In genomic region chr4:134362586-134362985, GRCm38 (mm10) we compare ENCODE assay signal across 10 mouse cellular contexts. TPM values are rescaled to one million over a fixed set of nuclear protein-coding genes. Genes with fewer than 3 reads are reported as not detected.
DNase-seq lines count a peak whose midpoint lies in the region; ATAC-seq and TF ChIP-seq lines count a peak whose summit lies in the region.
"Had no signal": no experiment of that assay in that cellular context is flagged by ENCODE, and none has a peak within 500 bp of the region (broad histone marks: within the 10 kb centered on the region; RNA-seq: fewer than 3 reads in every experiment).

No protein-coding gene starts in this region.

- intact Hi-C loops in heart, adult 2 months (cut with DNase I), result no loop called here
- intact Hi-C loops in heart, postnatal 25 days (cut with DNase I), result no loop called here

- no peak overlapping the region for H3K9ac ChIP-seq in heart, adult 2 months (ENCODE audit: low read depth, low read length)

- no peak for TF ChIP-seq EP300 in heart, adult 2 months (IDR thresholded peaks at IDR 0.05; ENCODE audit: insufficient read depth, low read depth, low read length)

- no peaks in the 10 kb centered on the region for H3K27me3 ChIP-seq in heart, adult 2 months (ENCODE audit: control insufficient read depth, insufficient read depth, low read length)
- H3K27me3 ChIP-seq: Patski had no signal

- H3K79me2 ChIP-seq in heart, adult 2 months (replicated peaks; ENCODE audit: control insufficient read depth, insufficient read depth, low read length), result no peaks in the 10 kb centered on the region

- TF ChIP-seq POLR2A in heart, adult 2 months (IDR thresholded peaks at IDR 0.05; ENCODE audit: insufficient read depth, low read depth, low read length), result no peak

- DNase-seq in heart, adult 2 months, result peak; percentile 48 to 71
- no peak for DNase-seq in heart, postnatal 25 days (ENCODE audit: low spot score)
- DNase-seq in embryo, embryonic 10.5 days (ENCODE audit: low spot score), result peak; percentile 67
- DNase-seq in kidney, adult 8-10 months, result peak; percentile 56 to 58
- no peak for DNase-seq in cerebellum, adult 11 months
- no peak for DNase-seq in MN1 (ENCODE audit: low spot score)
- no peak for DNase-seq in cerebellum, adult 8-10 months

- peak overlapping the region; percentile 23; the same call in 1 of the 2 replicates for H3K4me3 ChIP-seq in heart, adult 2 months

- no peak for TF ChIP-seq CTCF in heart, adult 2 months (IDR thresholded peaks at IDR 0.05)

- WGBS in heart, adult 2 months, result 22% methylated on average over 9 of the region's 9 CpGs

- peaks cover 1% of the 10 kb centered on the region; the same call in 1 of the 2 replicates for H3K4me1 ChIP-seq in heart, adult 2 months (ENCODE audit: control insufficient read depth, insufficient read depth, low read length)

- H3K27ac ChIP-seq in heart, adult 2 months, result no peak overlapping the region

- ATAC-seq in monocyte, adult 5-6 weeks (replicated peaks; ENCODE audit: insufficient number of reproducible peaks, low FRiP score, low TSS enrichment, poor library complexity, severe bottlenecking), result peak; percentile 76
- ATAC-seq: Patski had no signal

- H3K36me3 ChIP-seq in heart, adult 2 months (ENCODE audit: control insufficient read depth, insufficient read depth, low read length), result no peaks in the 10 kb centered on the region

RNA-seq across cellular contexts. Expression of gene Slc30a2, which starts 19.6 kb away (rescaled TPM):
- total RNA-seq in heart, adult 2 months (2021), result under 1 TPM; 0.45 to 0.65 TPM
- 0.12 and 0.35 TPM in 2 replicates for polyA plus RNA-seq in heart, adult 2 months (2012; rRNA removed)
- total RNA-seq in heart, postnatal 25 days (2021), result under 1 TPM; 0.31 to 0.36 TPM
- total RNA-seq in monocyte, adult 5-6 weeks (2017), result not detected in 3 replicates
- polyA plus RNA-seq: liver, adult 2 months; Patski had no signal

RNA-seq across cellular contexts. Expression of gene Extl1, which starts 21.1 kb away (rescaled TPM):
- total RNA-seq in heart, adult 2 months (2021), result 10 to 100 TPM; 18.0 to 19.6 TPM
- 23.7 and 24.4 TPM in 2 replicates for polyA plus RNA-seq in heart, adult 2 months (2012; rRNA removed)
- 10 to 100 TPM; 18.0 to 19.4 TPM for total RNA-seq in heart, postnatal 25 days (2021)
- 0.29 TPM in 1 of 3 replicates, not detected in the others for total RNA-seq in monocyte, adult 5-6 weeks (2017)

RNA-seq across cellular contexts. Expression of gene Pafah2, which starts 33.5 kb away (rescaled TPM):
- total RNA-seq in heart, adult 2 months (2021), result 10 to 100 TPM in 1 of 2 experiments, 1 to 10 TPM in 1; 6.4 to 11.0 TPM
- polyA plus RNA-seq in heart, adult 2 months (2012; rRNA removed), result 11.7 and 17.8 TPM in 2 replicates
- total RNA-seq in heart, postnatal 25 days (2021), result 1 to 10 TPM; 7.6 to 9.2 TPM
- 0.64 to 3.8 TPM (median 1.5 TPM) in 3 replicates for total RNA-seq in monocyte, adult 5-6 weeks (2017)

RNA-seq across cellular contexts. Expression of gene Trim63, which starts 47.7 kb away (rescaled TPM):
- total RNA-seq in heart, adult 2 months (2021), result 100 to 1,000 TPM; 209 to 210 TPM
- polyA plus RNA-seq in heart, adult 2 months (2012; rRNA removed), result 142 and 215 TPM in 2 replicates
- total RNA-seq in heart, postnatal 25 days (2021), result 100 to 1,000 TPM; 215 to 229 TPM
- not detected in 3 replicates for total RNA-seq in monocyte, adult 5-6 weeks (2017)
- polyA plus RNA-seq: liver, adult 2 months had no signal

Comparison
In these comparisons a context has a peak if more than half of its experiments do, and no peak if none do; other contexts are left out.
1. DNase-seq: peak in heart, adult 2 months (2 of 2), embryo, embryonic 10.5 days (single experiment) and kidney, adult 8-10 months (2 of 2); none in heart, postnatal 25 days (single experiment), cerebellum, adult 11 months (single experiment), MN1 (single experiment) and cerebellum, adult 8-10 months (single experiment).
2. RNA of gene Extl1, which starts 21.1 kb away (total RNA-seq): 18.0 to 19.6 TPM in heart, adult 2 months and 18.0 to 19.4 TPM in heart, postnatal 25 days; 0.29 TPM in monocyte, adult 5-6 weeks; every median in the first group is over 10 times any median in the second.